Mouse (Mus musculus): ENCODE data around the gene Cdh4.

The Cdh4 gene

DNA sequence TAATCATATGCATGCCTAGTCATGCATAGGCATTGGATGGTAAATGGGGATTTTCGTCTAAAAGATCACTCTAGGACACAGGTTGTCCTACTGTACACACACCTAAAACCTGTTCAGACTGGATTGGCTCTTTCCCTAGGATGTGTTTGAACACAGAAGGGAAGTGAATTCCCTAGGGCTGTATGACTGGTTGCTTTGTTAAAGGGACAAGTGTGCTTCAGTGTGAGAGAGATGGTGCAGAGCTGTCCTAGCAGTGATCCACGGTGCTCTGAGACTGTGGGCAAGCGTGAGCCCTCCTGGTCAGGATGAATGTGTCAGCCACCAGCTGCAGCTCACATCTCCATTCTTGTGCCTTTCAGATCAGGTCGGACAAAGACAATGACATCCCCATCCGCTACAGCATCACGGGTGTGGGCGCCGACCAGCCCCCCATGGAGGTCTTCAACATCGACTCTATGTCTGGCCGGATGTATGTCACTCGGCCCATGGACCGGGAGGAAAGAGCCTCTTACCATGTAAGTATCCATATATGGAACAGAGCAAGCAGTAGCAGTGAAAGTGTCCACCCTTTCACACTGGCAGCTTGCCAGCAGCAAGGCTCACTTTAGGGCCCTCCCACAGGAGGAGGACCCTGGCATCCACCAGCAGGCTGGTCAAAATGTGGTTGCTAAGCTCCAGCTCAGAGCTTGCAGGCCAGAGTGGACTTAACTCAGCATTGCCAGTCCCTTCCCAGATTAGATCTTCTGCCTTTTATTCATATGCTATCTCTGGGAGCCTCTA lies 400.6 kb downstream of the Cdh4 start:
- Histone ChIP-seq H3K27me3 (ENCODE audit: control insufficient read depth, insufficient read depth, low read length, poor library complexity, severe bottlenecking) (no peaks in the 10 kb centered on the region), H3K36me3 (ENCODE audit: control insufficient read depth, insufficient read depth, low read length, poor library complexity, severe bottlenecking) (no peaks in the 10 kb centered on the region)
- DNase-seq (ENCODE audit: low read depth, low spot score) = no peak

DNA sequence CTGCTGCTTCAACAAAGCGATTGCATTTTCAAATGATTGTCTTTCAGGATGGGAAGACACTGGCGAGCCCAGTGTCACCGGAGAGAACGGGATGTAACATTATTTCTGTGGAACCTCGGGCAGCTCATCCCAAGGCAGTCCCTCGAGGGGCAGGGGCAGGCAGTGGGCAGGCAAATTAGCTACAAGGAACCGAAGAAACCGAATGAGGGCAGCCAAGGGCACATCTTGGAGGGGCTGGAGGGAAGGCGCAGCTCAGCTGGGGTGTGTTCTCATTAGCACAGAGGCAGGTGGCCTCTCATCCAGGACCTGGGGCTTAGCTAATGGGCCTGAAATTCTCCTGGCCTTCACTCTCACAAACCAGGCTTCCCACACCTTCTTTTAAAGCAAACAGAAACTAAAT lies 407.5 kb downstream of the Cdh4 start:
- Histone ChIP-seq H3K27me3 (ENCODE audit: control insufficient read depth, insufficient read depth, low read length, poor library complexity, severe bottlenecking) (no peaks in the 10 kb centered on the region), H3K36me3 (ENCODE audit: control insufficient read depth, insufficient read depth, low read length, poor library complexity, severe bottlenecking) (no peaks in the 10 kb centered on the region)
- no peak for DNase-seq (ENCODE audit: low read depth, low spot score)

DNA sequence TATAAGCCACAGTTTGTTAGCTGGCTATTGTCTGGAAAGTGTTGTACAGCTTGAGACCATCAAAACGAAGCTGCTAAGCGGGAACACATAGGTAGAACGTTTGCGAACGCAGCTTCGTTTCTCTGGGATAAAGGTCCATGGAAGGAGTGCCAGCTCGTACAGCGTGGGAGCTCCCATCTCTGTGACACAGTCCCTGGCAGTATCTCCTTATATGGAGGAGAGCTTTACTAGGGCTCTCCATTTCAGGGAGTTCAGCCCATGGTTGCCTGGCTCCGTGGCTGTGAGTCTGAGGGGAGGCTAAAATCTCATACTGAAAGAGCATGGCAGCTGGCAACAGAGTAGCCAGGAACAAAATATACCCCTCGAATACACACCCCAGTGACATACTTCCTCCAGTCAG lies 409.9 kb downstream of the Cdh4 start:
- no peak for DNase-seq (ENCODE audit: low read depth, low spot score)
- Histone ChIP-seq H3K36me3 (ENCODE audit: control insufficient read depth, insufficient read depth, low read length, poor library complexity, severe bottlenecking) (no peaks in the 10 kb centered on the region), H3K27me3 (ENCODE audit: control insufficient read depth, insufficient read depth, low read length, poor library complexity, severe bottlenecking) (no peaks in the 10 kb centered on the region)

DNA sequence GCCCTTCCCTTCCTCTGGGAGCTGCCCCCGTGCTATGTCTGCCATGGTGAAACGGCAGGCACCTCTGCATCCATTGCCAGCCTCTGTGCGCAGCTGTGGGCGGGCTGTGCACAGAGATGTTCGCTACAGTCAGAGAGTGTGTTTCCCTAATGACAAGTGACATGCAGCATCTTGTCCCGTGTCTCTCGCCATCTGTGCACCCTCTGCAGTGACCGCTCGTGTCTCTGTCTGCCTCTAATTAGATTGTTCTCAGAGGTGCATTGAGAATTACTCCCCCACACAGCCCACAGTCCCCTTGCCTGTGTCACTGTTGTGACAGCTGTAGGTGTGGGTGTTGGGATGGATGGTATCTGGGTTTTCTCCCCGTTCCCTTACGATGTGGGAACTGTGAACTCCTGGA lies 410.6 kb downstream of the Cdh4 start:
- Histone ChIP-seq H3K27me3 (ENCODE audit: control insufficient read depth, insufficient read depth, low read length, poor library complexity, severe bottlenecking) (no peaks in the 10 kb centered on the region), H3K36me3 (ENCODE audit: control insufficient read depth, insufficient read depth, low read length, poor library complexity, severe bottlenecking) (no peaks in the 10 kb centered on the region)
- no peak for DNase-seq (ENCODE audit: low read depth, low spot score)

DNA sequence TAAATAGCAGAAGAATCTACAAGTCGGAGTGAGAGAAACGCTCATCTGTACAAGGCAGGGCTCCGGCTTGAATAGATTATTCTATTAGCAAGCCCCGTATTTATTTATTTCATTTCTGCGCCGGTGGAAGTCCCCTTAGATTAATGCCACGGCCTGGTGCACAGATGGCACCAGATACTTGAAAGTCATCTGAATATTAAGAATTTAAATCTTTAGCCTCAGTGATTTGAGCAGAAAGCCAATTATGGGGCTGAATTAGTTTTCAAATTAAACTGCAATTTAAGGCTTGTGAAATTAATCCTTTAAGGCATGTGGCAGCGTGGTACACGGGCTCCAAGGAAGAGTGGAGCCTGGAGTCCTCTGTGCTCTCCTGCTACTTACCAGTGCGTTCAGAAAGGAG lies 411.7 kb downstream of the Cdh4 start:
- Histone ChIP-seq H3K27me3 (ENCODE audit: control insufficient read depth, insufficient read depth, low read length, poor library complexity, severe bottlenecking) (no peaks in the 10 kb centered on the region), H3K36me3 (ENCODE audit: control insufficient read depth, insufficient read depth, low read length, poor library complexity, severe bottlenecking) (no peaks in the 10 kb centered on the region)
- no peak for DNase-seq (ENCODE audit: low read depth, low spot score)

DNA sequence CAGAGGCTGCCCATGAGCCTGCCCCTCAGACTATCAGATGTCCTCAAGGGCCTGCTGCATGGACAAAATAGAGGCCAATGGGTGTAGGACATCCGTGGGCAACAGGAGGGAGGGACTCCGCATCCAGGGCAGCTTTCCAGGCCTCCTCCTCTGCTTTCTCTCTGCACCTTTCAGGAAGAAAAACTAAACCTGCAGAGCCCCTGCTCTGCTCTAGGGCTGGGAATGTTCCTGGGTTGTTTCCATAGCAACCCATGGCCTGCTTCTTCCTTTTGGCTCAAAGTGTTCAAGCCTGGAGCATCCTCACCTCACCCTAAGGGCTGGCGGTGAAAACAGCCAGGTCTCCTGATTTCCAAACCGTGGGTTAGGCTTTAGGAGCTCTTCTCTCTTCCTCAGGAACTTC lies 414.9 kb downstream of the Cdh4 start:
- no peak for DNase-seq (ENCODE audit: low read depth, low spot score)
- no peaks in the 10 kb centered on the region for H3K36me3 ChIP-seq (ENCODE audit: control insufficient read depth, insufficient read depth, low read length, poor library complexity, severe bottlenecking)
- no peaks in the 10 kb centered on the region for H3K27me3 ChIP-seq (ENCODE audit: control insufficient read depth, insufficient read depth, low read length, poor library complexity, severe bottlenecking)

DNA sequence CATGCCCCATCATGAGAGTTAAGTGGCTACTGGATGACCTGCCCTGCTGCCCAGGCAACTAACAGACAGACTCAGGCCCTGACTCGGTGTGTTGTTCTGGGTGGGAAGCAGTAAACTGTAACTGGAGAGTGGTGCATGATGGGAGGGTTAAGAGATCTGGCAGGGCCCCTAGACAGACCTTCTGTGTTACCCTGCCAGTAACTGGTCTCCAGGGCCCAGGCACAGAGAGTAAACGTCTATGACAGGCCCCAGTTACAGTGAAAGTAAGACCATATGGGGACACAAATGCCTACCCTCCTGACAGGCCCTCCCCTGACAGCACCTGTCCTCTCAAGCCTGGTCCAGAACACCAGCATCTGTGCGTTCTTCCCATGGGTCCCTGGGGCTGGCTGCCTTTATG lies 420.4 kb downstream of the Cdh4 start:
- no peak for DNase-seq (ENCODE audit: low read depth, low spot score)
- no peaks in the 10 kb centered on the region for H3K36me3 ChIP-seq (ENCODE audit: control insufficient read depth, insufficient read depth, low read length, poor library complexity, severe bottlenecking)
- no peaks in the 10 kb centered on the region for H3K27me3 ChIP-seq (ENCODE audit: control insufficient read depth, insufficient read depth, low read length, poor library complexity, severe bottlenecking)

DNA sequence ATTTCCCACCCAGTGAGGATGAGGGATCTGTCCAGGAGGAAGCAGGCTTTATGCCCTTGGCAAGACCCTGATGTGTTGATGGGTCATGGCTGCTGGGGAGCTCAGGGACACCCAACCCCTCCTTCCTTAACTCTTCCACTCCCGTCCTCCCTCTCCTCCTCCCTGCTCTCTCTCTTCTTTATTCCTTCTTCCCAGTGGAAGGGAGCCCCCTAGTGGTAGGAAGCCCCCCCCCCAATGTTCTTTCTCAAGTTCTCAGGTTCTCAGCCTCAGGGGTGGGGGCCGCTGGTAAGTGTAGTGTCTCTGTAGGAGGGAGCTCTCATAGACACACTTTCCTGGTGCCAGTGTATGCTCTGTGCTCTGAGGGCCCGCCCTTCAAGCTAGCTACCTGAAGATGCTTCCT lies 421.0 kb downstream of the Cdh4 start:
- DNase-seq (ENCODE audit: low read depth, low spot score) = peak; percentile 4
- Histone ChIP-seq H3K36me3 (ENCODE audit: control insufficient read depth, insufficient read depth, low read length, poor library complexity, severe bottlenecking) (no peaks in the 10 kb centered on the region), H3K27me3 (ENCODE audit: control insufficient read depth, insufficient read depth, low read length, poor library complexity, severe bottlenecking) (no peaks in the 10 kb centered on the region)

DNA sequence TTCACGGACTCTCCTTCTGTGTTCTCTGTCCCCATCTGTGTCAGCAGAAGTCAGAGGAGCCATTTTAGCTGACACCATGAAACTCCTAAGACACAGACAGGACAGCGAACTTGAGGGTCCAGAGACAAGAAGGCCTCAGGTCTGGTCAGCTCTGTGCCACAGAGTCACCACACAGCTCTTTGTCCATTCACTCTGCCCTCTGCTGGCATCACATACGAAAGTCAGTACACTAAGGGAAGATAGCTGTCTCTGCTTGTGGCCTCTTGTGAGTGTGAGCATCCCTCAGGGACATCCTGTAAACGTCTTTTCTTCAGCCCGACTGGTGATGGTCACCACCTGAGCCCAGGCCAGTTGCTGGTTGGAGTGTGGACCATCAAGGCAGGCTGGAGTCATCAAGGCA lies 422.9 kb downstream of the Cdh4 start:
- H3K36me3 ChIP-seq (ENCODE audit: control insufficient read depth, insufficient read depth, low read length, poor library complexity, severe bottlenecking) = no peaks in the 10 kb centered on the region
- DNase-seq (ENCODE audit: low read depth, low spot score) = no peak
- H3K27me3 ChIP-seq (ENCODE audit: control insufficient read depth, insufficient read depth, low read length, poor library complexity, severe bottlenecking) = no peaks in the 10 kb centered on the region

DNA sequence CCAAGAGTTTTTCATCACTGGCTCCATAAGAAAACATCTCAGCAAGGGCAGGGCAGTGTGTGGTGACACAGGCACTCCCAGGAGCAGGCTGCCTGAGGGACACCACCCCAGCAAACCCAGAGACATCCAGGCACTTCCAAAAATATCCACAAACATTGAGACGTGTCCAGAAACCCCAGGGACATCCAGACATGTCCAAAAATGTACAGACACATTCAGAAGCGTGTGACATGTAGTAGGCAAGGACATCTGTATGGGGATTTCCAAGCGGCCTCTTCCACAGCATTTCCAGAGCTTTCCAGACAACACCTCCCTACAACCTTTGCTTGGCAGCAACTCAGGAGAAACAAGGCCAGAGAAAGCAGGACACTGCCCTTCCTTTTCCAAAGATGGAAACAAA lies 425.4 kb downstream of the Cdh4 start:
- Histone ChIP-seq H3K27me3 (ENCODE audit: control insufficient read depth, insufficient read depth, low read length, poor library complexity, severe bottlenecking) (no peaks in the 10 kb centered on the region), H3K36me3 (ENCODE audit: control insufficient read depth, insufficient read depth, low read length, poor library complexity, severe bottlenecking) (no peaks in the 10 kb centered on the region)
- DNase-seq (ENCODE audit: low read depth, low spot score) = no peak

DNA sequence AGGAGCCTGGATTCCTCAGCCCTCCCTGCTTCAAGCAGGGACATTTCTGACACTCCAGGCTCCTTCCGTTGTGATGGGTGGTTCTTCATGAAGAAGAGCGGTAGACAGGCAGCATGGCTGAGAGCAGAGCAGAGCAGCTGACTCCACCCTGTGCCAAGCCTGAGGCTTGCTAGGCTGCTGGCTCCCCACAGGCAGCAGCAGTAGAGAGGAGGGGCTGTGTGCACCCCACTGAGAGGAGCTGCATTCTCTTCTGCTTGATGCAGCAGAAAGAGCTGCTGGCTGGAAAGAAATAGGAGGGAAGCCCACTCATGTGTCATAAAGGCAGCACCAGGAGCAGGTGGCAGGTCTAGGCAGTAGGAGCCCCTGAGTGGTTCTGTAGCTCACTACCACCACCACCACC lies 427.6 kb downstream of the Cdh4 start:
- DNase-seq (ENCODE audit: low read depth, low spot score) = no peak
- H3K27me3 ChIP-seq (ENCODE audit: control insufficient read depth, insufficient read depth, low read length, poor library complexity, severe bottlenecking) = no peaks in the 10 kb centered on the region
- H3K36me3 ChIP-seq (ENCODE audit: control insufficient read depth, insufficient read depth, low read length, poor library complexity, severe bottlenecking) = no peaks in the 10 kb centered on the region

DNA sequence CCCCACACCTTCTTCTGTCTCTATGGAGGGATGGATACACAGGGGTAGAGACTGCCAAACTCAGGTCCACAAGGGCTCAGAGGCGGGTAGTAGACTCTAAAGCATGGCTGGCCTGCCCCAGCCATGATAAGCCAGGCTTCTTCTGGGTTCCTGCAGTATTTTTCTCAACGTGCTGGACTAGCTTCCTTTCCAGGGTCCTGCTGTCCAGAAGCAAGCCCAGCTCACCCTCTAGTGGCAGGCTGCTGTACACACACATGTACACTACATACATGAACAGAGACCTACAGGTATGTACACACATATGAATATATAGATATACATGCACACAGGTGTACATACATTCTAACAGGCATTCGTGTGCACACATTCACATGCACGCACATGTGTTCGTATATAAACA lies 430.5 kb downstream of the Cdh4 start:
- no peaks in the 10 kb centered on the region for H3K36me3 ChIP-seq (ENCODE audit: control insufficient read depth, insufficient read depth, low read length, poor library complexity, severe bottlenecking)
- no peak for DNase-seq (ENCODE audit: low read depth, low spot score)
- no peaks in the 10 kb centered on the region for H3K27me3 ChIP-seq (ENCODE audit: control insufficient read depth, insufficient read depth, low read length, poor library complexity, severe bottlenecking)

DNA sequence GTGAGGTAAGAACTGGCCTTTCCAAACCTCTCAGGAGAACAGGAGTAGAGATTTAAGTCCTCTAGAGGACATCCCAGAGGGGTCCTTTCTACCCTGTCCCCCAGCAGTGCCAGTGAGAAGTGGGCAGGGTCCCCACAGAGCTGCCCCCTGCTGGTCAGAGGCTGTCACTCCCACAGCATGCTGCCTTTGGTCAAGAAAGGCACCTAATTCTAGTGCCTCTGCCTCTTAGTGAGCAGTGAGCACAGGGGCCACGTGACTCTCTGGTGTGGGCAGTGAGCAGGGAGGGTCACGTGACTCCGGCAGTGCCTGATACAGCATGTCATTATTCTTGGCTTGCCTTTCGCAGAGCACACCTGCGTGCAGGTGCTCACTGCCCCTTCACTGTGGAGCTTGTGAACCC lies 431.1 kb downstream of the Cdh4 start:
- Histone ChIP-seq H3K36me3 (ENCODE audit: control insufficient read depth, insufficient read depth, low read length, poor library complexity, severe bottlenecking) (no peaks in the 10 kb centered on the region), H3K27me3 (ENCODE audit: control insufficient read depth, insufficient read depth, low read length, poor library complexity, severe bottlenecking) (no peaks in the 10 kb centered on the region)
- DNase-seq (ENCODE audit: low read depth, low spot score) = peak; percentile 12

DNA sequence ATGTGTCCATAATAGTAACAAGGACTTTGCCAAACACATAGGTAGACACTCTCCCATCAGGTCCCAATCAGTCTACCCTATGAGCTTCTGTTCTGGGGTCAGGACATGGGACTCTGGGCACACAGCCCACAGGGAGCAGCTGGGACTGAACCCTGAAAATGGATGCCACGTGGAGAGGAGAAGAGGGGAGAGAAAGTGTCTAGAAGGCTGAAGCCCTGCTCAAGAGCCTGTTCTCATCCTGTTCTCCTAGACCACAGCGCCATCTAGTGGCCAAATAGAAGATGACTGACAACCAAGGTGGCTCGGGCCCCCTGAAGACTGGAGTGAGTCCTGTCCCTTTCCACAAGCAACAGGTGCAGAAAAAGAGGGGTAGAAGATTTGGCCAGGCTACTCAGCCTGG lies 432.9 kb downstream of the Cdh4 start:
- no peaks in the 10 kb centered on the region for H3K27me3 ChIP-seq (ENCODE audit: control insufficient read depth, insufficient read depth, low read length, poor library complexity, severe bottlenecking)
- H3K36me3 ChIP-seq (ENCODE audit: control insufficient read depth, insufficient read depth, low read length, poor library complexity, severe bottlenecking) = no peaks in the 10 kb centered on the region
- peak; percentile 76 for DNase-seq (ENCODE audit: low read depth, low spot score)

DNA sequence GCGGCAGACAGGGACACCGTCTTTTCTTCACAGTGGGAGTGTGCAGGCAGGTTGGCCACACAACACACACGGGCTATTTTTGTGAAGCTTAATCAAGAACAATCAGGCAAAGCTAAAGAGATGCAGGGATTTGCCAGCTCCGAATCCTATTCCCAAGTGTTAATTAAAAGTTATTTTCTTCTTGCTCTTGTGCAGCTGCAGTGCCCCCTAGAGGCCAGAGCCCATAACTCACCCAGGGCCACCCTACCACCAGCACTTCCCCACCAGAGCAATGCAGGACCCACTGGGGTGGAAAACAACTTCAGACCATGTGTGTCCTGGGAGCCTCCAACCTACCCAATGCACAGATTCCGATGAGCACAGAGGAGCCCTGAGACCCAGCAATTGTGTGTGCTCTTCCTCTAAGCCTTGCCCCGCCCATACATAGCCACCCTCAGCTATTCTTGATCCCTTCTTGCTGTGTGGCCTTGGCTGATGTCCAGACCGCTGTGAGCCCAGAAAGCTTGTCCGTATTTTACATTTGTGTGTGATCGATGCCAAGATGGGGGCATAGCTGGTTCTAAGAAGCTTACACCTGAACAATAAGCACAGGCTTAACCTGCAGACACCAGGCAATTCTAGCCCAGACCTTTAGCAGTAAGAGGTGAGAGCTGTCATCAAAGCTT lies 435.5 kb downstream of the Cdh4 start:
- DNase-seq (ENCODE audit: low read depth, low spot score) = peak; percentile 55
- H3K27me3 ChIP-seq (ENCODE audit: control insufficient read depth, insufficient read depth, low read length, poor library complexity, severe bottlenecking) = no peaks in the 10 kb centered on the region
- H3K36me3 ChIP-seq (ENCODE audit: control insufficient read depth, insufficient read depth, low read length, poor library complexity, severe bottlenecking) = no peaks in the 10 kb centered on the region

DNA sequence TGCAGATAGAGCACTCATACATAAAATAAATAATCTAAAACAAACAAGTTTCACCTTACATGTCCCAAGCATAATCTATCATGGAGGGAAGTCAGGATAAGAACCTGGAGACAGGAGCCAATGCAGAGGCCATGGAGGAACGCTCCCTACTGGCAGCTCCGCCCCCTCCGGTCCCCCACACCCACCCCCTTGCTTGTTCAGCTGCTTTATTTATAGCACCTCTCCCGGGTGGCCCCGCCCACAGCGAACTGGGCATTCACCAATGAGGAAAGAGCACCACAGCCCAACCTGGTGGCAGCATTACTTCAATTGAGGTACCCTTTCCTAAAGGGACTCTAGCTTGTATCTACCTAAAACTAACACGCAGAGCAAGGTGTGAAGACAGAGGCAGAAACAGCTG lies 442.3 kb downstream of the Cdh4 start:
- Histone ChIP-seq H3K27me3 (ENCODE audit: control insufficient read depth, insufficient read depth, low read length, poor library complexity, severe bottlenecking) (no peaks in the 10 kb centered on the region), H3K36me3 (ENCODE audit: control insufficient read depth, insufficient read depth, low read length, poor library complexity, severe bottlenecking) (no peaks in the 10 kb centered on the region)
- DNase-seq (ENCODE audit: low read depth, low spot score) = no peak
